Mouse (Mus musculus) MEL (cell line): ENCODE results near the gene Ccdc142. TPM values are rescaled to one million over a fixed set of nuclear protein-coding genes. Genes with fewer than 3 reads are reported as not detected.

Experiments used
- DNase-seq: peaks from one replicate; pipeline ENCODE4 v3.0.0; 2011; ENCODE audit warnings: low read depth, low spot score
- H3K27ac ChIP-seq: 2 replicates; pipeline ENCODE4 v1.5.1; 2012; ENCODE audit warnings: low read depth, mild to moderate bottlenecking, control low read depth, low read length, moderate library complexity; ENCODE audit not compliant: control insufficient read depth
- H3K27me3 ChIP-seq, 2 experiments: fragments of 150-350 bp in 1 of 2; sonication (generic) in 1 of 2; 2 replicates each; pipeline ENCODE4 v1.6.1; 2012; ENCODE audit warnings: low read length in 2 of 2, mild to moderate bottlenecking in 2 of 2, improper control_type of control experiment in 1 of 2, moderate library complexity in 1 of 2; ENCODE audit not compliant: insufficient read depth in 2 of 2, control insufficient read depth in 1 of 2
- H3K36me3 ChIP-seq, 2 experiments: 2 replicates each; pipeline ENCODE4 v1.6.1; 2012 to 2014; ENCODE audit warnings: low read length in 2 of 2, improper control_type of control experiment in 1 of 2, inconsistent platforms in 1 of 2, mild to moderate bottlenecking in 1 of 2; ENCODE audit not compliant: insufficient read depth in 2 of 2, control insufficient read depth in 1 of 2
- H3K4me1 ChIP-seq, 2 experiments: fragments of 150-350 bp in 1 of 2; sonication (generic) in 1 of 2; 2 replicates each; pipeline ENCODE4 v1.6.1; 2012; ENCODE audit warnings: low read length in 2 of 2, improper control_type of control experiment in 1 of 2, mild to moderate bottlenecking in 1 of 2; ENCODE audit not compliant: insufficient read depth in 2 of 2, control insufficient read depth in 1 of 2
- H3K4me3 ChIP-seq, 2 experiments: fragments of 150-350 bp in 1 of 2; sonication (generic) in 1 of 2; 2 replicates each; pipeline ENCODE4 v1.5.1; 2012; ENCODE audit warnings: low read depth in 2 of 2, low read length in 2 of 2, mild to moderate bottlenecking in 2 of 2, moderate library complexity in 2 of 2, control low read depth in 1 of 2, improper control_type of control experiment in 1 of 2; ENCODE audit not compliant: control insufficient read depth in 1 of 2, insufficient read depth in 1 of 2
- H3K79me2 ChIP-seq: 2 replicates; pipeline ENCODE4 v1.6.1; 2012; ENCODE audit warnings: mild to moderate bottlenecking, low read length, moderate library complexity; ENCODE audit not compliant: control insufficient read depth, poor library complexity, insufficient read depth
- H3K9ac ChIP-seq: 2 replicates; pipeline ENCODE4 v1.6.1; 2012; ENCODE audit warnings: low read depth, mild to moderate bottlenecking, control low read depth, low read length, moderate library complexity; ENCODE audit not compliant: control insufficient read depth, poor library complexity, severe bottlenecking
- H3K9me3 ChIP-seq: fragments of 150-350 bp; sonication (generic); replicated peaks from 2 replicates; pipeline ENCODE4 v1.6.1; 2012; ENCODE audit warnings: mild to moderate bottlenecking, low read length, improper control_type of control experiment, moderate library complexity; ENCODE audit not compliant: insufficient read depth
- BHLHE40 ChIP-seq: IDR thresholded peaks from 2 replicates; pipeline ENCODE4 v1.6.1; 2012; ENCODE audit warnings: low read depth, mild to moderate bottlenecking, inconsistent platforms, low read length, improper control_type of control experiment, borderline replicate concordance
- CHD1 ChIP-seq: IDR thresholded peaks from 2 replicates; pipeline ENCODE4 v1.6.1; 2012; ENCODE audit warnings: low read depth, mild to moderate bottlenecking, inconsistent platforms, low read length, improper control_type of control experiment
- CTCF ChIP-seq, 3 experiments: IDR thresholded peaks in 2 of 3; conservative IDR thresholded peaks in 1 of 3; 2 replicates each; pipeline ENCODE4 v1.5.1; 2011 to 2012; ENCODE audit warnings: low read length in 3 of 3, low read depth in 2 of 3, mild to moderate bottlenecking in 2 of 3, improper control_type of control experiment in 1 of 3, inconsistent platforms in 1 of 3, mixed read lengths in 1 of 3, moderate library complexity in 1 of 3; ENCODE audit not compliant: control insufficient read depth in 1 of 3, insufficient read depth in 1 of 3, poor library complexity in 1 of 3, severe bottlenecking in 1 of 3
- E2F4 ChIP-seq: IDR thresholded peaks from 2 replicates; pipeline ENCODE4 v1.6.1; 2011; ENCODE audit warnings: low read depth, low read length, improper control_type of control experiment, borderline replicate concordance
- ELF1 ChIP-seq: IDR thresholded peaks from 2 replicates; pipeline ENCODE4 v1.6.1; 2014; ENCODE audit warnings: low read depth, mild to moderate bottlenecking, inconsistent platforms, low read length, improper control_type of control experiment, moderate library complexity
- HCFC1 ChIP-seq: IDR thresholded peaks from 2 replicates; pipeline ENCODE4 v1.6.1; 2012; ENCODE audit warnings: low read depth, mild to moderate bottlenecking, inconsistent platforms, low read length, improper control_type of control experiment, moderate library complexity
- KAT2A ChIP-seq: conservative IDR thresholded peaks from 2 replicates; pipeline ENCODE4 v1.6.1; 2012; ENCODE audit warnings: low read depth, low read length, improper control_type of control experiment, inconsistent platforms
- MAFK ChIP-seq: IDR thresholded peaks from 2 replicates; pipeline ENCODE4 v1.6.1; 2011; ENCODE audit warnings: low read depth, mild to moderate bottlenecking, low read length, improper control_type of control experiment, borderline replicate concordance
- MAX ChIP-seq: IDR thresholded peaks from 2 replicates; pipeline ENCODE4 v1.6.1; 2011; ENCODE audit warnings: low read length, improper control_type of control experiment
- MAZ ChIP-seq: IDR thresholded peaks from 2 replicates; pipeline ENCODE4 v1.6.1; 2012; ENCODE audit warnings: low read depth, mild to moderate bottlenecking, inconsistent platforms, low read length, improper control_type of control experiment
- MEF2A ChIP-seq: IDR thresholded peaks from 2 replicates; pipeline ENCODE4 v1.6.1; 2014; ENCODE audit warnings: low read depth, mild to moderate bottlenecking, inconsistent platforms, low read length, improper control_type of control experiment; ENCODE audit not compliant: poor library complexity, insufficient replicate concordance, severe bottlenecking; ENCODE audit errors: extremely low read depth
- MYC ChIP-seq: IDR thresholded peaks from 2 replicates; pipeline ENCODE4 v1.6.1; 2011; ENCODE audit warnings: low read depth, mild to moderate bottlenecking, low read length, improper control_type of control experiment, moderate library complexity
- NRF1 ChIP-seq: IDR thresholded peaks from 2 replicates; pipeline ENCODE4 v1.6.1; 2014; ENCODE audit warnings: low read depth, mild to moderate bottlenecking, inconsistent platforms, low read length, improper control_type of control experiment, moderate library complexity; ENCODE audit not compliant: poor library complexity, insufficient read depth, severe bottlenecking
- POLR2AphosphoS2 ChIP-seq: IDR thresholded peaks from 2 replicates; pipeline ENCODE4 v1.6.1; 2011; ENCODE audit warnings: low read length, improper control_type of control experiment
- POLR2AphosphoS5 ChIP-seq: IDR thresholded peaks from 2 replicates; pipeline ENCODE4 v1.6.1; 2012; ENCODE audit warnings: low read depth, borderline replicate concordance, mild to moderate bottlenecking, inconsistent platforms, low read length, moderate library complexity, mixed read lengths
- SMC3 ChIP-seq: IDR thresholded peaks from 2 replicates; pipeline ENCODE4 v1.6.1; 2011; ENCODE audit warnings: low read depth, low read length, improper control_type of control experiment
- TBP ChIP-seq: IDR thresholded peaks from 2 replicates; pipeline ENCODE4 v1.8.0; 2011; ENCODE audit warnings: low read depth, low read length, improper control_type of control experiment
- USF2 ChIP-seq, 2 experiments: IDR thresholded peaks; 2 replicates each; pipeline ENCODE4 v1.6.1; 2011 to 2012; ENCODE audit warnings: improper control_type of control experiment in 2 of 2, low read length in 2 of 2, borderline replicate concordance in 1 of 2, inconsistent platforms in 1 of 2, low read depth in 1 of 2, mild to moderate bottlenecking in 1 of 2; ENCODE audit not compliant: insufficient read depth in 1 of 2
- ZKSCAN1 ChIP-seq: IDR thresholded peaks from 2 replicates; pipeline ENCODE4 v1.6.1; 2012; ENCODE audit warnings: low read depth, mild to moderate bottlenecking, inconsistent platforms, low read length, improper control_type of control experiment, moderate library complexity
- ZNF384 ChIP-seq: IDR thresholded peaks from 2 replicates; pipeline ENCODE4 v1.6.1; 2012; ENCODE audit warnings: low read depth, mild to moderate bottlenecking, inconsistent platforms, low read length, improper control_type of control experiment
- polyA plus RNA-seq, 2 experiments: library from polyadenylated mRNA; stranded (reverse) in 1 of 2; unstranded in 1 of 2; fragments of >175 nt in 1 of 2; fragments of >200 nt in 1 of 2; gene quantifications; 2 replicates each; pipeline versions ENCODE4 v1.2.1 to v1.2.4; 2012; ENCODE audit warnings: low replicate concordance in 2 of 2, low read depth in 1 of 2; ENCODE audit not compliant: insufficient read length in 2 of 2, insufficient read depth in 1 of 2, missing spikeins in 1 of 2
- total RNA-seq: library from RNA; depleted of rRNA; stranded (reverse); fragments of 300-350 nt; gene quantifications from 2 replicates; pipeline ENCODE4 v1.2.3, GENCODE M21; 2012

Gene Ccdc142
- total and polyA plus RNA-seq, 3 experiments = 2.2 to 5.1 TPM; not detected in 1

GRCm38 (mm10) chr6:83054074-83054851 is 47.1 kb upstream of the Ccdc142 start, which contains the start of gene Aup1 (continued):
- no peak for TF ChIP-seq POLR2AphosphoS5
- TF ChIP-seq USF2 (IDR thresholded peaks at IDR 0.05; ENCODE audit: borderline replicate concordance in 1 of 2, insufficient read depth in 1 of 2, low read depth in 1 of 2, low read length in 2 of 2) = no peak
- TF ChIP-seq MAFK = no peak
- peak; percentile 96 for TF ChIP-seq KAT2A
- TF ChIP-seq MAX = peak; percentile 86
- TF ChIP-seq NRF1 = peak; percentile 56; the same call in 1 of the 2 replicates
- peak; percentile 88 for TF ChIP-seq MAZ
- no peak for TF ChIP-seq SMC3
- TF ChIP-seq MEF2A = peak; percentile 68; the same call in 1 of the 2 replicates
- TF ChIP-seq CHD1 = 0 out of 2 replicates have a peak, but pooled peaks have one; percentile 45
- TF ChIP-seq POLR2AphosphoS2 = peak; percentile 81
- TF ChIP-seq ELF1 = peak; percentile 96
- TF ChIP-seq ZNF384 = no peak
- no peak for TF ChIP-seq ZKSCAN1
- peak; percentile 85 for TF ChIP-seq TBP
- peak; percentile 95 for TF ChIP-seq MYC
- TF ChIP-seq BHLHE40 = no peak

GRCm38 (mm10) chr6:83054871-83055431 is 46.5 kb upstream of the Ccdc142 start, which contains the start of gene Htra2:
Htra2 (minus strand) TSS chr6:83055273.
- no peak for DNase-seq
- H3K4me3 ChIP-seq = peak within 1 kb of the TSS; percentile 68 to 87
- peaks cover 0 to 18% of the 10 kb centered on the region in 2 experiments; a peak in 3 of 4 replicates for H3K4me1 ChIP-seq
- H3K9me3 ChIP-seq = no peaks in the 10 kb centered on the region
- H3K79me2 ChIP-seq = peaks cover 41% of the 10 kb centered on the region
- peak within 1 kb of the TSS; percentile 97 for H3K9ac ChIP-seq
- TF ChIP-seq CTCF (IDR thresholded peaks at IDR 0.05 in 2 of 3, conservative IDR thresholded peaks at IDR 0.05 in 1 of 3; ENCODE audit: control insufficient read depth in 1 of 3, insufficient read depth in 1 of 3, low read depth in 2 of 3, low read length in 3 of 3, poor library complexity in 1 of 3, severe bottlenecking in 1 of 3) (peak in 2 of 3 experiments; percentile 50 to 72; a peak in 5 of 6 replicates), MYC (no peak; the same call in 1 of the 2 replicates), KAT2A (no peak), E2F4 (no peak), HCFC1 (no peak), SMC3 (peak; percentile 53)
- H3K36me3 ChIP-seq = peaks cover 0 to 14% of the 10 kb centered on the region in 2 experiments
- no peaks in the 10 kb centered on the region for H3K27me3 ChIP-seq
- peak within 1 kb of the TSS; percentile 75 for H3K27ac ChIP-seq
